Mouse (Mus musculus): ENCODE results near the gene Olfr380.

DNA sequence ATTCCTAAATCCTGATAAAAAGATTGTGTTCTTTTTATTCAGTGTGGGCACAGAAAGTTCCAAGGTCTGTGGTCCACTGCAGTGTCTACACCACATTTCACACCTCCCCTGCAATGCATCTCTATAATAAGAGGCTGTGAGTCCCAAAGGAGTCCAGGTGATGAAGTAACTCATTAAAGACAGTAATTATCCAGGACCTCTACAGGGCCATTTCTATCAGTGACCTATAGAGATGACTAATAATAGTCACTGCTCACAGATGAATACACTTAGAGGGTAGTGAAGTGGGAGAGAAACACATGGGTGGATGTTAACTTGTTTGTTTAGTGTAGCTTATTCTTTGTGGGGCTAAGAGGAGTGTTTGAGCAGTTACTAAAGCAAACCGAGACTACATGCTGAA, 28.9 kb downstream of the Olfr380 start, which contains the start of gene Olfr378:
- TF ChIP-seq CTCF (IDR thresholded peaks at IDR 0.05; ENCODE audit: low read depth) (no peak), EP300 (IDR thresholded peaks at IDR 0.05; ENCODE audit: low read depth) (no peak)
